Mouse (Mus musculus) limb, embryonic 10.5 days (tissue): ENCODE results near the gene Eno4. TPM values are rescaled to one million over a fixed set of nuclear protein-coding genes. Genes with fewer than 3 reads are reported as not detected.

Experiments
- DNase-seq: peaks from one replicate; pipeline ENCODE4 v3.0.0-alpha.2; 2017; ENCODE audit warnings: low spot score
- H3K27ac ChIP-seq: fragments of 300-500 bp; sonication (generic); 2 replicates; pipeline ENCODE4 v1.5.1; 2016; ENCODE audit warnings: mild to moderate bottlenecking
- H3K27me3 ChIP-seq: fragments of 300-500 bp; sonication (generic); 2 replicates; pipeline ENCODE4 v1.6.1; 2016; ENCODE audit warnings: low read depth, mild to moderate bottlenecking; ENCODE audit not compliant: poor library complexity, severe bottlenecking
- H3K36me3 ChIP-seq: fragments of 300-500 bp; sonication (generic); 2 replicates; pipeline ENCODE4 v1.6.1; 2016; ENCODE audit warnings: mild to moderate bottlenecking, moderate library complexity
- H3K4me1 ChIP-seq: fragments of 300-500 bp; sonication (generic); 2 replicates; pipeline ENCODE4 v1.6.1; 2016
- H3K4me3 ChIP-seq: fragments of 300-500 bp; sonication (generic); 2 replicates; pipeline ENCODE4 v1.5.1; 2016; ENCODE audit warnings: mild to moderate bottlenecking, moderate library complexity
- H3K9me3 ChIP-seq: fragments of 300-500 bp; sonication (generic); replicated peaks from 2 replicates; pipeline ENCODE4 v1.6.1; 2016; ENCODE audit warnings: mild to moderate bottlenecking
- WGBS: fragments of 180-500 bp; shearing (Covaris S2); methylation state at CpG from one replicate; pipeline ENCODE4 v1.1.7; 2016; 5-methylcytosine and 5-hydroxymethylcytosine counted together
- microRNA-seq: library from miRNA; unstranded; fragments of <30 nt; microRNA quantifications from one replicate; pipeline ENCODE4, GENCODE M21; 2017
- polyA plus RNA-seq: library from polyadenylated mRNA; unstranded; fragments of >200 nt; fragmentation: Nextera tagmentation; extraction: Ambion mirVana; gene quantifications from 2 replicates; pipeline ENCODE4 v1.2.1, GENCODE M21; 2016

Eno4 gene
- polyA plus RNA-seq, 1 experiment from 2014 or later = 0.51 TPM

DNA sequence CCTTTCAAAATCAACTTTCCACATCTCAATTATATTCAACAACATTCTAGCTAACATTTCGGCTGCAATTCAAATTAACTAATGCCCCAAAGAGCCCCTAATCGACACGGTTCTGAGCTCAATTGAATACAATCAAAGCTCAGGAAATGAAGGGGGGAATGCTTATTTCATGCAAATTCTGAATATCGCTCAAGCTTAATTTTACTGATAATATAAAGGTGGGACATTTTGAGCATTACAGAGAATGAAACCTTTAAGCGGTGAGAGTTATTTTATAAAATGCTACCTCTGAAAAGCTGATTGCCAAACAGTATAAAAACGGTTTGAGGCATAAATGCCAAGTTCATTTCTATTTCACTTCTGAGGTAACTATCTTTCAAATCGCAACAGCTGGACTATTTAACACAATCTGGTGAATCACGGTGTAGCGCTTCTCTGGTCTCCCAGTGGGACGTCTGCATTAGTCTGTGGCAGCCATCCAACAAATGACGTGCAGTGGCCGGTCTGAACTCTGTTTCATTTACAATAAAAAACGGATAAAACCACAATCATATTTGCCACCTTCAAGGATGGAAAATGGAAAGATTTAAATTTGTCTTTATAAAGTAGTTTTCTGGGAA is 36.3 kb downstream of the Eno4 start:
- H3K9me3 ChIP-seq = no peaks in the 10 kb centered on the region
- peaks cover 5% of the 10 kb centered on the region; the same call in 1 of the 2 replicates for H3K27me3 ChIP-seq
- no peak for DNase-seq
- H3K4me1 ChIP-seq = peaks cover 33% of the 10 kb centered on the region
- WGBS = 70% methylated on average over 13 of the region's 13 CpGs
- H3K36me3 ChIP-seq = no peaks in the 10 kb centered on the region
- H3K27ac ChIP-seq = no peak overlapping the region
- H3K4me3 ChIP-seq = no peak overlapping the region

DNA sequence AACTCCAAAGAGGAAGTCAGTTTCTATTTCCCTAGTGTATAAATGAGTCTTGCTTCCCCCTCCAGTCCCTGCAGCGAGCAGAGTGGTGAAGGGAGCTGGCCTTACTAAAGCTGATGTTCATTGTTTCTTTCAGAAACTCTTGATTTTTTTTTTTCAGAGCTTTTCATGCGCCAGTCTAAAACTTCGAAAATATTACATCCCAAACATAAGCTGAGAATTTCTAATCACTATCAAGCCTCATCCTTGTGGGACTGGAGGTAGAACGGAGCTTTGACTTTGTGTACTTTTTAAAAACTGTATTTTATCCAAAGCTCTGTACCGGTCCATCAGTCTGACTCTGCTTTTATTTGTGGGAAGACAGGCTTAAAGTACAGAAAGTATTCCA is 36.8 kb downstream of the Eno4 start:
- Histone ChIP-seq H3K27me3 (peaks cover 5% of the 10 kb centered on the region; the same call in 1 of the 2 replicates), H3K36me3 (no peaks in the 10 kb centered on the region), H3K4me3 (no peak overlapping the region), H3K27ac (no peak overlapping the region), H3K4me1 (peaks cover 31% of the 10 kb centered on the region), H3K9me3 (no peaks in the 10 kb centered on the region)
- 91% methylated on average over 5 of the region's 5 CpGs for WGBS
- DNase-seq = no peak

DNA sequence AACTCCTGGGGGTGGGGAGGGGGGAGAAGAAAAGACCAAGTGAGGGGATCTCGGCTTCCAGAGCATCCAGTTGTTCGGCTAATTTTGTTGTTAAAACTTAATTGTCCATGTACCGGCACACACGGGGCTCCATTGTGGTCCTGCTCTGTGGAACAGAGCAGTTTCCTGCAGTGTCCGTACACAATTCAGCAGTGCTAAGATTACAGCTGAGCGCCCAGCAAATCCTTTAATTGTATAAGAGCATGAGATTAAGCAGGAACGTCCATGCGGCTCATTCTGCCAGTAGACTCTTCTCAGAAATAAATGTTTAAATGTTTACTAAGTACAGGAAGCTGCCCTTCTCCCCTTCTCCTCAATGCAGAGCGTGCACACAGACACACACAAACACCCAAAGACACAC is 38.3 kb downstream of the Eno4 start:
- peaks cover 25% of the 10 kb centered on the region for H3K4me1 ChIP-seq
- peaks cover 5% of the 10 kb centered on the region; the same call in 1 of the 2 replicates for H3K27me3 ChIP-seq

DNA sequence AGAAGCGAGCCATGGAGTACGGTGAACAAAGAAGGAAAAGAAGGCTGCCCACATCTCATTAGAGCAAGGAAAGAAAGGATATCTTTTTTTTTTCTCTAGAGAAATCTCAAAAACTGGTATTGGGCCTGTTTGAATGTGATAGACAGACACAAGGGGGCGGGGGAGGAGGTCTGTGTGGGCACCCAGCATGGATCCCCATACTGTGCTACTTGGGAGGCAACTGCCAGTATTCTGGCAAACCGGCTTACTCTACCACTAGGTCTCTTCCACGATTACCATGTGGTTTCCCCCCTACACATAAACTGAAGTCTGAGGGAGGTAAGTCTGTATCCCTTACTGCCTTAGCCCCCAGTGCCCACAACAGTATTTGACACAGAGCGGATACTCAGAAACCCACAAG is 59.6 kb downstream of the Eno4 start:
- Histone ChIP-seq H3K9me3 (no peaks in the 10 kb centered on the region), H3K36me3 (no peaks in the 10 kb centered on the region), H3K27ac (no peak overlapping the region), H3K4me3 (no peak overlapping the region), H3K4me1 (no peaks in the 10 kb centered on the region), H3K27me3 (no peaks in the 10 kb centered on the region)
- WGBS = 90% methylated on average over 6 of the region's 6 CpGs
- no peak for DNase-seq

More for the DNA sequence above, 38.3 kb downstream of the Eno4 start:
- H3K4me3 ChIP-seq = no peak overlapping the region
- H3K27ac ChIP-seq = no peak overlapping the region
- no peaks in the 10 kb centered on the region for H3K36me3 ChIP-seq
- 52% methylated on average over 9 of the region's 9 CpGs for WGBS
- H3K9me3 ChIP-seq = no peaks in the 10 kb centered on the region
- no peak for DNase-seq

DNA sequence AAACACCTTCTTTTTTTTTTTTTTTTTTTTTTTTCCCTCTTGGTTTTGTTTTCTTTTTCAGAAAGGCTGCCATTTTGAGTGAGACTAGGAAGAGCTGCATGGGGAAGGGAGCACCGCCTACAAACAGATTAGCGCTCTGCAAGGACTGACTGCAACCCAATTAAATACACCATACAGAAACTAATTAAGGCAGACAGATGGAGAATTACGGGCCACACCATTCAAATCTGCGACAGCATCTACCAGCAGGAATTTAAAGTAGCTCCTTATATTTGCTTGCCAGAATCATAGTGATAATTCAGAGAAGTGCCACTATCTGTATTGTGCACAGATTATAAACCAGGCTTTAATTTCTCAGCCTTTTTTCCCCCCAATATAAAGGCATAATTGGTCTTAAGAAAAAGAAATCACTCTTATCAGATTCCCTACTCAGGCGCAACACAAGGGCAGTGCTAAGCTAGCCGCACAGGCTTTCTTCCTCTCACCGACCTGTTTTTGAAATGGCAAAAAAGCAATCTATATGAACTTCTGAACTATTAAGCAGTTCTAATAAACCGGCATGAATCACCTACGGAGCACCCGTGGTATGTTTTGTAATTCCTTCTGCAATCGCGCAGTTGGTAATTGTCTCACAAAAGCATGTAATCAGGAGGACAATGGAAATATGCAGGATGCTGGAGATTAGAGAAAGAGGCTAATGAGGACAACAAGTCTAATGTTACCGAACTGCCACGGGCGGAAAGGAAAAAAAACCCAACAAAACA is 63.5 kb downstream of the Eno4 start:
- H3K4me1 ChIP-seq = no peaks in the 10 kb centered on the region
- DNase-seq = no peak
- H3K4me3 ChIP-seq = no peak overlapping the region
- H3K27ac ChIP-seq = no peak overlapping the region
- no peaks in the 10 kb centered on the region for H3K27me3 ChIP-seq
- H3K9me3 ChIP-seq = no peaks in the 10 kb centered on the region
- H3K36me3 ChIP-seq = no peaks in the 10 kb centered on the region
- 80% methylated on average over 15 of the region's 15 CpGs for WGBS

DNA sequence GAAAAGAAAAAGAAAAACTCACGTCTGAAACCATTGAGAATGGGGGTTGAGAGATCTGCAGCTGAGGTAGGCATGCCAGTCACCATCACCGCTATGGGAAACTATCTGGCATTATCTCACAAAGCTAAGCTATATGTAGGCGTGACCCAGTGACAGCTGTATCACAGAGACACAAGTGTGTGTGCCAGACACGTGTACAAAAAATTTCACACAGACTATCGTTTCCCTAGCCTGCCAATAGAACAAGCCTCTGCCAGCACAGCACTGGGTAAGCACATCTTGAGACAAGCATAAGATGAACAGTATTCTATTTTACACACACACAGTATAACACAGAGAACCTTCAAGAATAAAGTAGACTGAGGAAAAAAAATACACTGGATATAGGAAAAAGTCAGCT is 67.6 kb downstream of the Eno4 start:
- no peak for DNase-seq
- WGBS = 85% methylated on average over 5 of the region's 5 CpGs
- no peaks in the 10 kb centered on the region for H3K27me3 ChIP-seq
- no peak overlapping the region for H3K27ac ChIP-seq
- no peaks in the 10 kb centered on the region for H3K4me1 ChIP-seq
- no peaks in the 10 kb centered on the region for H3K36me3 ChIP-seq
- H3K4me3 ChIP-seq = no peak overlapping the region
- no peaks in the 10 kb centered on the region for H3K9me3 ChIP-seq

Small RNA genes within 50 kb of the gene (microRNA-seq; reads per million reads assigned to microRNA genes)
- gene Mir3086 = 10.6 reads per million, percentile 19 among the genes with 10 or more reads in this experiment

Other genes starting within 250 kb of the Eno4 start
- gene Pnliprp1, start 214.5 kb upstream of the Eno4 start, polyA plus RNA-seq = 0.25 TPM in 1 of 2 replicates, not detected in the other
- 0.11 TPM in 1 of 2 replicates, not detected in the other for gene Pnliprp2, start 183.7 kb upstream of the Eno4 start, polyA plus RNA-seq
- not detected in 2 replicates for gene 1700019N19Rik, start 149.0 kb upstream of the Eno4 start, polyA plus RNA-seq
- gene Hspa12a, start 229 bp downstream of the Eno4 start, polyA plus RNA-seq = 3.1 and 3.6 TPM in 2 replicates
- 0.18 and 0.28 TPM in 2 replicates for gene Shtn1, start 132.7 kb downstream of the Eno4 start, polyA plus RNA-seq
- gene Vax1, start 226.6 kb downstream of the Eno4 start, polyA plus RNA-seq = not detected in 2 replicates